Mouse (Mus musculus) lung, adult 2 months (tissue): ENCODE measurements around the gene Nme7.

Experiments used
- CTCF ChIP-seq: fragments of 200-500 bp; IDR thresholded peaks from 2 replicates; pipeline ENCODE4 v1.5.1; 2011; ENCODE audit warnings: mild to moderate bottlenecking, low read length, control low read depth; ENCODE audit not compliant: insufficient read depth
- POLR2A ChIP-seq: fragments of 200-500 bp; IDR thresholded peaks from 2 replicates; pipeline ENCODE4 v1.6.1; 2011; ENCODE audit warnings: low read depth, mild to moderate bottlenecking, control low read depth, low read length, borderline replicate concordance; ENCODE audit errors: extremely low read depth

DNA sequence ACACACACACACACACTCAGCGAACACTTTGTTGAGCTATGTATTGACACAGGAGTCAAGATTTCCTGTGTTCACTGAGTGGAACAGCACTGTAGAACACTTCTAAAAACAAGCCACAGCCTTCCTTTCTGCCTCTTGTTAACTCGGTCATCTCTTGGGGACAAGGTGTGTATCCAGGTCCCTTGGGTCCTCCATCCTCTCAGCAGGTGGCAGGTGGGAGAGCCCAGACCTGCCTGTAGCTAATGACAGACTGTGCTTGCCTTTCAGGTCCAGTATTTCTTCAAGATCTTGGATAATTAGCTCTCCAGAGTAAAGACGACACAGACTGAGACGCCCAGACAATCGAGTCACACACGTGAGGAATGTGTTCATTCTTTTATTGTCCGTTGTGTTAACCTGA is 132.8 kb downstream of the Nme7 start:
- TF ChIP-seq CTCF (no peak), POLR2A (no peak)
